Mouse (Mus musculus): Measurements from ENCODE around the gene Vsx2. TPM values are rescaled to one million over a fixed set of nuclear protein-coding genes. Genes with fewer than 3 reads are reported as not detected.

Vsx2 gene
- total and polyA plus RNA-seq, 3 experiments: not detected

DNA sequence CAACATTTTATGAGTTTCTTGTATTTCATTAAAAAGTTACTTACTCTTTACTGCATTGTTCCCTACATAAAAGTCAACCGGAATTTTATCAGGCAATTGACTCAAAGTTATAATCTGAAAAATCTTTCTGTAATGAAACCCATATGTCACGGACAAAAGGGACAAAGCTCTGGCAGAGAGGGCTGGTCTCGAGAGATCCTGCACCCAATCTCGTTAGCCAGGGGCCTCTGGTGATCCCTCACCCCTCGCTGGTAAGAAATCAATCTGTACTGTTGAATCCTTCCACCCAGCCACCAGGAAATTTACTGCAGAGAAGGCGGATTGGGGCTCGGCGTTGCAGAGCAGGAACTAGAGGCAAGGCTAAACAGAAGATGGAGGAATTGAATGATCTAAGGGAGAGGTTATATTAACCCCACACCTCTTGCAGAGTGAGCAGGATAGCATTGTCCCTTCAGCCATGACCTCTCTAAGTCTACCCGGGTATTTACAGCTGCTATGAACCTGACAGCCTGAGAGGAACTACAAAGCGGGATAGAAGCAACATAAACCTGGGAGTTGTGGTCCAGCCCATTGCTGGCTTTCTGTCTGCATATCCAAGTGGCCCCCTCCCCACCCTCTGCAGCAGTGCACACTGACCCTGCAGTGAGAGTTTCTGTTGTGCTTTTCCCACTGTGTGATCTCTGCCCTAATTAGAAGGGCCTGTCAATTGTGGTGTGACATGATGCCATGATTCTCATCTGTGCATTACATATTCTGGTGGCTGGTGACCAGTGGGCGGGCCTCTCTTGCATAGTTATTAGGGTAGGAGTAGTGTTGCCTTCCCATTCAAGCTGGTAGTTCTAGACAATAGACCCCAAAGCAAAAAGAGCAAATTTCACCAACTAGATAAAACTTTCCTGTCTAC lies 45.2 kb upstream of the Vsx2 start:
- H3K4me2 ChIP-seq (ENCODE audit: insufficient read depth, low read depth, poor library complexity, severe bottlenecking): no peak overlapping the region
- DNase-seq (ENCODE audit: extremely low read depth): no peak
- dilution Hi-C loops (cut with MboI; ENCODE audit: extremely low pct_ligation_motif_present, extremely low pct_unique_long_range_greater_than_20kb, low sequenced_read_pairs) (no loop called here), in situ Hi-C loops (cut with MboI; ENCODE audit: low pct_ligation_motif_present, low pct_unique_long_range_greater_than_20kb, low sequenced_read_pairs) (no loop called here)
- no peak overlapping the region for H3K4me3 ChIP-seq (replicated peaks in 1 of 3; ENCODE audit: low read depth in 2 of 3, low read length in 2 of 3, poor library complexity in 1 of 3)
- no peaks in the 10 kb centered on the region for H3K79me2 ChIP-seq (replicated peaks; ENCODE audit: control insufficient read depth, extremely low read depth, insufficient read depth, poor library complexity, severe bottlenecking)
- peaks cover 5 to 56% of the 10 kb centered on the region in 2 experiments for H3K36me3 ChIP-seq (replicated peaks in 1 of 2; ENCODE audit: control insufficient read depth in 1 of 2, insufficient read depth in 1 of 2, low read length in 1 of 2)
- H3K4me1 ChIP-seq (ENCODE audit: control insufficient read depth in 1 of 2, insufficient read depth in 2 of 2): no peaks in the 10 kb centered on the region
- no peak overlapping the region for H3K9ac ChIP-seq (ENCODE audit: insufficient read depth, low read depth)
- no peaks in the 10 kb centered on the region for H3K9me3 ChIP-seq (replicated peaks; ENCODE audit: low read length)
- TF ChIP-seq GABPA (IDR thresholded peaks at IDR 0.05; ENCODE audit: insufficient replicate concordance, low read depth, low read length) (no peak), POLR2A (IDR thresholded peaks at IDR 0.05; ENCODE audit: low read depth, low read length) (no peak), NRF1 (IDR thresholded peaks at IDR 0.05; ENCODE audit: low read depth, low read length) (no peak), MAX (IDR thresholded peaks at IDR 0.05; ENCODE audit: low read length) (no peak), RAD21 (IDR thresholded peaks at IDR 0.05; ENCODE audit: low read depth, low read length) (no peak), ZNF384 (IDR thresholded peaks at IDR 0.05; ENCODE audit: low read depth, low read length) (no peak), RCOR1 (conservative IDR thresholded peaks at IDR 0.05; ENCODE audit: low read depth, low read length) (no peak), MYC (IDR thresholded peaks at IDR 0.05; ENCODE audit: low read depth, low read length) (no peak), ZC3H11A (IDR thresholded peaks at IDR 0.05; ENCODE audit: low read depth, low read length) (no peak), TCF12 (IDR thresholded peaks at IDR 0.05; ENCODE audit: low read depth, low read length) (no peak)
- no peaks in the 10 kb centered on the region for H3K27me3 ChIP-seq (replicated peaks)
- H3K27ac ChIP-seq (ENCODE audit: insufficient read depth, low read depth): no peak overlapping the region

DNA sequence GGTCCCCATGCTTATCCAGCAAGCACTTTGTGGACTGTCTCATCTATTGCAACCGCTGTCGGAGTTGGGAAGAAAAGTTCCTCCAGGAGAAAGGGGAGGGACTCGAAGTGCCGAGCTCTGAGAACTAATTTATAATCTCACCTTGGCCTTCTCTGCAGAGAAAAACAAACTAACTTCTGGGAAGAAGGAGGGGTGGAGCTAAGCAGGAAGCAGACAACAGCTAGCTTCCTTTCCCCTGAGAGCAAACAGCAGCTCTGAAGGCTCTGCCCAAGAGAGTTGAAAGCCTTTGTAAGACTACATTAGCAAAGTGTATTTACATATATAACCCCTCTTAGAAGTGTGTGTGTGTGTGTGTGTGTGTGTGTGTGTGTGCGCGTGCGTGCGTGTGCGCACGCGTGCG lies 44.1 kb upstream of the Vsx2 start:
- H3K79me2 ChIP-seq (replicated peaks; ENCODE audit: control insufficient read depth, extremely low read depth, insufficient read depth, poor library complexity, severe bottlenecking): no peaks in the 10 kb centered on the region
- in situ Hi-C loops (cut with MboI; ENCODE audit: low pct_ligation_motif_present, low pct_unique_long_range_greater_than_20kb, low sequenced_read_pairs): no loop called here
- no peak overlapping the region for H3K4me2 ChIP-seq (ENCODE audit: insufficient read depth, low read depth, poor library complexity, severe bottlenecking)
- no peaks in the 10 kb centered on the region for H3K4me1 ChIP-seq (ENCODE audit: control insufficient read depth in 1 of 2, insufficient read depth in 2 of 2)
- no peak for DNase-seq (ENCODE audit: extremely low read depth)
- H3K9ac ChIP-seq (ENCODE audit: insufficient read depth, low read depth): no peak overlapping the region
- H3K4me3 ChIP-seq (replicated peaks in 1 of 3; ENCODE audit: low read depth in 2 of 3, low read length in 2 of 3, poor library complexity in 1 of 3): no peak overlapping the region
- H3K27me3 ChIP-seq (replicated peaks): no peaks in the 10 kb centered on the region
- H3K9me3 ChIP-seq (replicated peaks; ENCODE audit: low read length): no peaks in the 10 kb centered on the region
- no peak overlapping the region for H3K27ac ChIP-seq (ENCODE audit: insufficient read depth, low read depth)
- dilution Hi-C loops (cut with MboI; ENCODE audit: extremely low pct_ligation_motif_present, extremely low pct_unique_long_range_greater_than_20kb, low sequenced_read_pairs): no loop called here
- peaks cover 7 to 55% of the 10 kb centered on the region in 2 experiments for H3K36me3 ChIP-seq (replicated peaks in 1 of 2; ENCODE audit: control insufficient read depth in 1 of 2, insufficient read depth in 1 of 2, low read length in 1 of 2)
- TF ChIP-seq ZKSCAN1 (IDR thresholded peaks at IDR 0.05; ENCODE audit: borderline replicate concordance, low read depth, low read length) (no peak), ETS1 (conservative IDR thresholded peaks at IDR 0.05; ENCODE audit: low read depth, low read length) (no peak), SMC3 (IDR thresholded peaks at IDR 0.05; ENCODE audit: low read depth, low read length) (no peak), ZC3H11A (IDR thresholded peaks at IDR 0.05; ENCODE audit: low read depth, low read length) (no peak), RCOR1 (conservative IDR thresholded peaks at IDR 0.05; ENCODE audit: low read depth, low read length) (no peak), POLR2AphosphoS2 (IDR thresholded peaks at IDR 0.05; ENCODE audit: low read depth, low read length) (no peak), MXI1 (IDR thresholded peaks at IDR 0.05; ENCODE audit: low read depth, low read length) (no peak), MAX (IDR thresholded peaks at IDR 0.05; ENCODE audit: low read length) (no peak), MAFK (IDR thresholded peaks at IDR 0.05; ENCODE audit: insufficient replicate concordance, low read length) (no peak), E2F4 (IDR thresholded peaks at IDR 0.05; ENCODE audit: insufficient replicate concordance, low read depth, low read length) (no peak), TCF12 (IDR thresholded peaks at IDR 0.05; ENCODE audit: low read depth, low read length) (no peak), NRF1 (IDR thresholded peaks at IDR 0.05; ENCODE audit: low read depth, low read length) (no peak), MEF2A (IDR thresholded peaks at IDR 0.05; ENCODE audit: borderline replicate concordance, low read depth, low read length) (no peak)
